ENCODE assay signal across 8 mouse cellular contexts in the genomic region with DNA sequence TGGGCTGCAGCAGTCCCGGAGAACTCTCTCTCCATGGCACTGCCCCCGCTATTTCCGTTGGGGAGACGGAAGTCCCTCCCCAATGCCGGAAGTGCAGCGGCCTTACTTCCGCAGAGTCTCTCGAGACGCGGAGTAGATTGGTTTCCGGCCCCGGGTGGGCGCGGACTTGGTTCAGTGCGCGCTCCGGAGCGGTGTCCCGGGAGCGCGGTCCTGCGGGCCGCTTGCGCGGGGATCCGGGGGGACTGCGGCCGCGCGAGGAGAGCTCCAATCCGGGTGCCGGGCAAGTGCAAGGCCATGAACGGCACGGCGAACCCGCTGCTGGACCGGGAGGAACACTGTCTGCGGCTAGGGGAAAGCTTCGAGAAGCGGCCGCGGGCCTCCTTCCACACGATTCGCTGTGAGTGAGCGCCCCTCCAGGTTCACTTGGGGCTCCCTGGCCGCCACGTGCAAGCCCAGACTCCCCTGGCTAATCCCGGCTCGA. TPM values are rescaled to one million over a fixed set of nuclear protein-coding genes. Genes with fewer than 3 reads are reported as not detected.
DNase-seq lines count a peak whose midpoint lies in the region; ATAC-seq and TF ChIP-seq lines count a peak whose summit lies in the region.

TSS of gene Mettl6 (minus strand) at position 66 of the 481 bp plus-strand sequence.

- H3K4me3 ChIP-seq in embryonic facial prominence, embryonic 14.5 days (ENCODE audit: low read depth, low read length), result peak within 1 kb of the TSS; percentile 91
- H3K4me3 ChIP-seq in limb, embryonic 14.5 days (replicated peaks; ENCODE audit: low read length), result peak within 1 kb of the TSS; percentile 85
- peak within 1 kb of the TSS; percentile 89 for H3K4me3 ChIP-seq in midbrain, postnatal 0 days (ENCODE audit: low read depth, low read length)

- H3K27me3 ChIP-seq in embryonic facial prominence, embryonic 14.5 days (replicated peaks; ENCODE audit: control insufficient read depth, insufficient read depth, low read length), result no peaks in the 10 kb centered on the region
- H3K27me3 ChIP-seq in limb, embryonic 14.5 days (ENCODE audit: control insufficient read depth, insufficient read depth, low read length), result no peaks in the 10 kb centered on the region
- no peaks in the 10 kb centered on the region for H3K27me3 ChIP-seq in midbrain, postnatal 0 days (ENCODE audit: insufficient read depth, low read length)

- peak; percentile 94 for ATAC-seq in embryonic facial prominence, embryonic 14.5 days (ENCODE audit: low read depth)
- peak; percentile 92 for ATAC-seq in limb, embryonic 14.5 days (ENCODE audit: low FRiP score, low read depth)
- peak; percentile 93 for ATAC-seq in midbrain, postnatal 0 days (ENCODE audit: low FRiP score)

- peaks cover 22% of the 10 kb centered on the region for H3K4me1 ChIP-seq in embryonic facial prominence, embryonic 14.5 days (ENCODE audit: control insufficient read depth, insufficient read depth, low read length)
- peaks cover 19% of the 10 kb centered on the region for H3K4me1 ChIP-seq in limb, embryonic 14.5 days (ENCODE audit: control insufficient read depth, insufficient read depth, low read length)
- peaks cover 9% of the 10 kb centered on the region; the same call in 1 of the 2 replicates for H3K4me1 ChIP-seq in midbrain, postnatal 0 days (ENCODE audit: insufficient read depth, low read length)

- no peaks in the 10 kb centered on the region for H3K9me3 ChIP-seq in embryonic facial prominence, embryonic 14.5 days (ENCODE audit: control insufficient read depth, low read length)
- H3K9me3 ChIP-seq in limb, embryonic 14.5 days (ENCODE audit: control insufficient read depth, low read length), result no peaks in the 10 kb centered on the region
- no peaks in the 10 kb centered on the region for H3K9me3 ChIP-seq in midbrain, postnatal 0 days (ENCODE audit: low read length)

- H3K9ac ChIP-seq in embryonic facial prominence, embryonic 14.5 days (ENCODE audit: low read depth, low read length), result peak within 1 kb of the TSS; percentile 94
- H3K9ac ChIP-seq in limb, embryonic 14.5 days (ENCODE audit: low read depth, low read length, severe bottlenecking), result peak within 1 kb of the TSS; percentile 83
- peak within 1 kb of the TSS; percentile 90 for H3K9ac ChIP-seq in midbrain, postnatal 0 days (replicated peaks; ENCODE audit: low read length, poor library complexity, severe bottlenecking)

- peak; percentile 91 for DNase-seq in 3T3-L1 (ENCODE audit: low read depth, low spot score)
- DNase-seq in adrenal gland, postnatal 4 days (ENCODE audit: low spot score in 2 of 2), result peak; percentile 76 to 85
- peak; percentile 97 for DNase-seq in embryonic facial prominence, embryonic 14.5 days (ENCODE audit: low spot score)
- DNase-seq in heart, adult 8-10 months (ENCODE audit: low spot score), result peak; percentile 94
- DNase-seq in kidney, adult 9 months, result peak; percentile 91
- DNase-seq in limb, embryonic 14.5 days (ENCODE audit: low spot score), result peak; percentile 90
- DNase-seq in midbrain, postnatal 0 days (ENCODE audit: low spot score), result peak; percentile 94
- DNase-seq in spleen, postnatal 14 days (ENCODE audit: low spot score in 2 of 2), result peak; percentile 78 to 86

- TF ChIP-seq POLR2A in limb, embryonic 14.5 days (IDR thresholded peaks at IDR 0.05; ENCODE audit: borderline replicate concordance, extremely low read depth, insufficient read depth, insufficient read length), result peak; percentile 75; the same call in 1 of the 2 replicates

- peak within 1 kb of the TSS; percentile 88 for H3K27ac ChIP-seq in embryonic facial prominence, embryonic 14.5 days (replicated peaks; ENCODE audit: low read depth, low read length)
- H3K27ac ChIP-seq in limb, embryonic 14.5 days (replicated peaks; ENCODE audit: low read depth, low read length), result peak within 1 kb of the TSS; percentile 87
- peak within 1 kb of the TSS; percentile 78 for H3K27ac ChIP-seq in midbrain, postnatal 0 days (ENCODE audit: low read depth, low read length)

- 1% methylated on average over 16 of the region's 49 CpGs for WGBS in embryonic facial prominence, embryonic 14.5 days
- WGBS in limb, embryonic 14.5 days, result under 1% methylated on average over 36 of the region's 49 CpGs
- WGBS in midbrain, postnatal 0 days, result 1% methylated on average over 49 of the region's 49 CpGs

- peak within 1 kb of the TSS; percentile 95 for H3K4me2 ChIP-seq in embryonic facial prominence, embryonic 14.5 days (ENCODE audit: low read depth, low read length)
- H3K4me2 ChIP-seq in limb, embryonic 14.5 days (replicated peaks; ENCODE audit: low read depth, low read length, severe bottlenecking), result peak within 1 kb of the TSS; percentile 85
- H3K4me2 ChIP-seq in midbrain, postnatal 0 days (ENCODE audit: low read depth, low read length, poor library complexity, severe bottlenecking), result peak within 1 kb of the TSS; percentile 86

- peaks cover 34% of the 10 kb centered on the region for H3K36me3 ChIP-seq in embryonic facial prominence, embryonic 14.5 days (ENCODE audit: control insufficient read depth, insufficient read depth, low read length)
- peaks cover 45% of the 10 kb centered on the region for H3K36me3 ChIP-seq in limb, embryonic 14.5 days (ENCODE audit: control insufficient read depth, insufficient read depth, low read length)
- H3K36me3 ChIP-seq in midbrain, postnatal 0 days (ENCODE audit: insufficient read depth, low read length), result peaks cover 17% of the 10 kb centered on the region; the same call in 1 of the 2 replicates

- no peak for TF ChIP-seq CTCF in midbrain, postnatal 0 days (IDR thresholded peaks at IDR 0.05)

RNA-seq across cellular contexts. Expression of gene Mettl6, which starts in this region (rescaled TPM):
- total RNA-seq in adrenal gland, postnatal 4 days (2021), result 10 to 100 TPM; 36.3 to 40.2 TPM
- 54.0 and 58.6 TPM in 2 replicates for polyA plus RNA-seq in embryonic facial prominence, embryonic 14.5 days (2014; fragmentation: Nextera tagmentation; extraction: Ambion mirVana)
- 10 to 100 TPM in 3 of 4 experiments, 1 to 10 TPM in 1; 8.2 to 11.8 (median 10.6) TPM for total RNA-seq in heart, adult 8-10 months (2022)
- polyA plus RNA-seq in limb, embryonic 14.5 days (2012; rRNA removed), result 26.8 and 31.3 TPM in 2 replicates
- 59.8 and 67.6 TPM in 2 replicates for polyA plus RNA-seq in limb, embryonic 14.5 days (2014; fragmentation: Nextera tagmentation; extraction: Ambion mirVana)
- total RNA-seq in midbrain, postnatal 0 days (2014; rRNA removed), result 19.7 and 20.1 TPM in 2 replicates
- polyA plus RNA-seq in midbrain, postnatal 0 days (2015; fragmentation: Nextera tagmentation; extraction: Ambion mirVana), result 32.5 and 35.3 TPM in 2 replicates

Comparison
In these comparisons a context has a peak if more than half of its experiments do, and no peak if none do; other contexts are left out.
1. Peak in every context shown above with its lines: DNase-seq, ATAC-seq, H3K4me3 ChIP-seq and H3K27ac ChIP-seq.